Mouse (Mus musculus): ENCODE measurements around the gene Atg3. TPM values are rescaled to one million over a fixed set of nuclear protein-coding genes. Genes with fewer than 3 reads are reported as not detected.

Gene Atg3
- total and polyA plus RNA-seq, 2 experiments from 2014 or later = 27.3 to 54.9 TPM

- H3K4me2 ChIP-seq (ENCODE audit: low read depth) = no peak overlapping the region
- H3K9me3 ChIP-seq (ENCODE audit: low read length) = no peaks in the 10 kb centered on the region
- DNase-seq (no peak), ATAC-seq (no peak)
- 78% methylated on average over 9 of the region's 9 CpGs for WGBS
- no peak overlapping the region for H3K9ac ChIP-seq
- H3K36me3 ChIP-seq (ENCODE audit: insufficient read depth) = no peaks in the 10 kb centered on the region
- H3K4me1 ChIP-seq (ENCODE audit: insufficient read depth) = no peaks in the 10 kb centered on the region
- H3K27ac ChIP-seq (ENCODE audit: low read depth, low read length) = no peak overlapping the region
- no peak for TF ChIP-seq CTCF (IDR thresholded peaks at IDR 0.05; ENCODE audit: low read depth)
- H3K4me3 ChIP-seq (ENCODE audit: low read depth, low read length) = no peak overlapping the region
- H3K27me3 ChIP-seq (ENCODE audit: insufficient read depth, low read length) = no peaks in the 10 kb centered on the region
These were observed 34.1 kb upstream of the Atg3 start for GRCm38 (mm10) chr16:45124230-45125203.

DNA sequence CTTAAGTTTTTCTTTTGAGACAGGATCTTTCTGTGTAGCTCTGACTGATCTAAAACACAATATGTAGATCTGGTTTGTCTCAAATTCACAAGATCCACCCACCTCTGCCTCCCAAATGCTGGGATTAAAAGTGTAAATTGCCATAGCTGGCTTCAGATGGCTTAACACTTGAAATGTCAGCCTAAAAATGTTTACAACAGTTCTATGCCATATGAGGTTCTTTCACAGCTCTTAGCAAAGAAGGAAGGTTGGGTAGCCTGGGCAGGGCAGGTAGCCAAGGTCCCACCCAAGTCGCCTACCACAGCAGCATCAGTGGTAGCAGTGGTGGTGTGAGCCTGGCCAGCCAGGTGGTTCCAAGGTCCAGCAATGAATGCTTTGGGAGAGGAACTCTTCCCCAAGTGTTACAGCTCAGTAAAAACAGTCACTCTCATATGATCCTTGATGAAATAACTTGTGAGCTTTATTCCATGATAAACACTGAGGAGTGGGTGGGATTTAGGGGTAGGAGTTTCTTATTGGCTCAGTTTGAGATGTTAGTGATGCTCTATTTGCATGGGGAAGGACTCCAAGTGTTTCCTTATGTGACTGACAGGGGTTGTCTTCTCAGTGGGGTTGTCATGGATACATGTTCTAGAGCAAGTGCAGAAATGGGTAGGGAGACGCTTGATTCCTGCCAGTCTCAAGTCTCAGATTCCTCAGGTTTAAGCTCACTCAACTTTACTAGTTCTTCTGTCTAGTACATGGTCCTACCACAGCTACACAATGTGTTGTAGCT is 30.5 kb upstream of the Atg3 start:
- 85% methylated on average over 2 of the region's 2 CpGs for WGBS
- Histone ChIP-seq H3K9ac (no peak overlapping the region), H3K4me3 (ENCODE audit: low read depth, low read length) (no peak overlapping the region), H3K4me2 (ENCODE audit: low read depth) (no peak overlapping the region), H3K9me3 (ENCODE audit: low read length) (no peaks in the 10 kb centered on the region), H3K36me3 (ENCODE audit: insufficient read depth) (no peaks in the 10 kb centered on the region), H3K27ac (ENCODE audit: low read depth, low read length) (no peak overlapping the region), H3K4me1 (ENCODE audit: insufficient read depth) (no peaks in the 10 kb centered on the region), H3K27me3 (ENCODE audit: insufficient read depth, low read length) (no peaks in the 10 kb centered on the region)
- no peak for ATAC-seq
- TF ChIP-seq CTCF (IDR thresholded peaks at IDR 0.05; ENCODE audit: low read depth) = no peak
- no peak for DNase-seq

DNA sequence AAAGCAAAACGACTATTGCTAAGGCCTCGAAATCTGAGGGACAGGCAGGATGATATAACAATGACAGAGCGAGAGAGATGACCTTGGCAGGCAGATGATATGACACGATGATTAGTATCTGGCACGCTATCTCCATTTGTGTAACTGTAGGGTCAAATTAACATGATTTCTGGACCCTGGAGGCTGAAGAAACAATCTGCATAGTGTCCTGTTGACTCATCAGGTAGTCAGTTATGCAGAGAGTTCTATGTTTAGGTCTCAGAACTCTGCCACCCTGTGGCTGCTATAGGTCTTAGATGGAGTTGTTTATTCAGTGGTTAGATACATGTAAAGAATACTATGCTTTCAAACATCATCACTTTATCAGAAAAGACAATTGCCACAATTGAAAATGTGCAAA is 16.9 kb upstream of the Atg3 start:
- H3K9me3 ChIP-seq (ENCODE audit: low read length) = no peaks in the 10 kb centered on the region
- DNase-seq = no peak
- 0 out of 2 replicates have a peak, but pooled peaks have one; percentile 15 for TF ChIP-seq CTCF (IDR thresholded peaks at IDR 0.05; ENCODE audit: low read depth)
- H3K36me3 ChIP-seq (ENCODE audit: insufficient read depth) = peaks cover 63% of the 10 kb centered on the region
- H3K4me1 ChIP-seq (ENCODE audit: insufficient read depth) = no peaks in the 10 kb centered on the region
- H3K9ac ChIP-seq = no peak overlapping the region
- H3K4me2 ChIP-seq (ENCODE audit: low read depth) = no peak overlapping the region
- H3K27ac ChIP-seq (ENCODE audit: low read depth, low read length) = no peak overlapping the region
- H3K4me3 ChIP-seq (ENCODE audit: low read depth, low read length) = no peak overlapping the region
- WGBS = 95% methylated on average over 5 of the region's 5 CpGs
- no peak for ATAC-seq
- no peaks in the 10 kb centered on the region for H3K27me3 ChIP-seq (ENCODE audit: insufficient read depth, low read length)

DNA sequence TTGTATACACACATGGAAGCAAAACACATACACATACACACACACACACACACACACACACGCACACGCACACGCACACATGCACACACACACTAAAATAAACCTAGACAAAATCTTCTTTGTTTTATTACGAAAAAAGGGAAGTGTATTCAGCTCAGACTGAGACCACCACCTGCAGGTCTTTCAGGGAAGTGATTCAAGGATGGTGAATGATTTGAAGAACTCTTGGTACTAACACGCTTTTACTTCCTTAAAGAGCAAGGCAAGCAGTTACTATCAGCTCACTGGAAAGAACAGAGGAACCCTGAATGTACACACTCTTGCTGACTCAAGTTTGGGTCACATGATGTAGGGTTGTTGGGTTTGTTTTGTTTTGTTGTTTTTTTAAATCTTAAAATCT is 16.0 kb upstream of the Atg3 start:
- ATAC-seq (no peak), DNase-seq (peak; percentile 16)
- Histone ChIP-seq H3K9ac (no peak overlapping the region), H3K4me1 (ENCODE audit: insufficient read depth) (no peaks in the 10 kb centered on the region), H3K27me3 (ENCODE audit: insufficient read depth, low read length) (no peaks in the 10 kb centered on the region), H3K4me2 (ENCODE audit: low read depth) (no peak overlapping the region), H3K36me3 (ENCODE audit: insufficient read depth) (peaks cover 63% of the 10 kb centered on the region), H3K4me3 (ENCODE audit: low read depth, low read length) (no peak overlapping the region), H3K9me3 (ENCODE audit: low read length) (no peaks in the 10 kb centered on the region), H3K27ac (ENCODE audit: low read depth, low read length) (no peak overlapping the region)
- WGBS = 94% methylated on average over 5 of the region's 5 CpGs
- TF ChIP-seq CTCF (IDR thresholded peaks at IDR 0.05; ENCODE audit: low read depth) = peak; percentile 52

DNA sequence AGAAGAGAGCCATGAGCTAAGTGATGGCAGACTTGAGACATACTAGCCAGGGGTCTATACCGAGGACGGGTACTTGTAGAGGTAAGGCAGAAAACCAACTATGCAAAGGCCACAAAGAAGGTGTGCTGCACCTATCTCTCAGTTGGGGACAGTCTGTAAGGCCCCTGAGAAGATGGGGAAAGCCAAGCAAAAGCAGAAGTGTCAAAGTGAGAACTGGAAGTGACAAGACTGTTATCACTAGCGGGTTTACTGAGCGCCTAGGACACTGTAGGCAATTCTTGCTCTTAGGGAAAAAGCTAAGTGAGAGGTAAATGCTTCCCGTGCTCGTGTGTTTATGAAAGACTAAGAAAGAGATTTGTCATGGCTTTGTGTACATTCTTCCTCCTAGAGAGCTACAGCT is 13.5 kb upstream of the Atg3 start:
- no peak overlapping the region for H3K27ac ChIP-seq (ENCODE audit: low read depth, low read length)
- DNase-seq = no peak

DNA sequence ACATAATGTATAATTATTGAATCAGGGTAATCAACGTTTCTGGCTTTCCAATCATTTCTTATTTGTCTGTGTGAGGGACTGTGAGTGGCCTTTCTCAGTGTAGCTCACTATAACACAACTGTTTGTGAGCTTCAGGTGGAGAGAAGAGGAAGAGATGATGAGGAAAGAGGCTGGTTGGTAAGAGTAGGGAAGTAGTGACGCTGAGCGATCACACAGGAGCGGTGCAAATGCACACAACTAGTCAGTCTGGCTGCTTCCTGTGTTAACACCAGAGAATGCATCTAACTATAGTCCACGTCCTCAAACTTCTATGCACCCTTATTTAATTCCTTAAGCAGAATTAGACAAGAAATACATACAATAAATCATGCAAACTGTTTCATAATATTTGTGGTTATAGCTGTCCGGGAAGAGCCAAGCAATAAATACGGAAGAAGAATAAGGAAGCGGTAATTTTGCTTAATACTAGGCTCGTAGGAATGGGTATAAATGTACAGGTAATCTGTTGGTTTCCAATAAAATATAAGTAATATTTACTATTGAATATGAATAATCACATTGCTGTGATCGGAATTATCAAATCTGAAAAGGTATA is 10.0 kb upstream of the Atg3 start:
- H3K36me3 ChIP-seq (ENCODE audit: insufficient read depth) = peaks cover 51% of the 10 kb centered on the region
- DNase-seq (no peak), ATAC-seq (no peak)
- H3K9me3 ChIP-seq (ENCODE audit: low read length) = no peaks in the 10 kb centered on the region
- WGBS = 97% methylated on average over 10 of the region's 10 CpGs
- no peaks in the 10 kb centered on the region for H3K4me1 ChIP-seq (ENCODE audit: insufficient read depth)
- no peak overlapping the region for H3K4me2 ChIP-seq (ENCODE audit: low read depth)
- TF ChIP-seq CTCF (IDR thresholded peaks at IDR 0.05; ENCODE audit: low read depth) = no peak
- no peak overlapping the region for H3K27ac ChIP-seq (ENCODE audit: low read depth, low read length)
- H3K4me3 ChIP-seq (ENCODE audit: low read depth, low read length) = no peak overlapping the region
- no peaks in the 10 kb centered on the region for H3K27me3 ChIP-seq (ENCODE audit: insufficient read depth, low read length)
- H3K9ac ChIP-seq = no peak overlapping the region

More for the DNA sequence above, 13.5 kb upstream of the Atg3 start:
- Histone ChIP-seq H3K4me3 (ENCODE audit: low read depth, low read length) (no peak overlapping the region), H3K9me3 (ENCODE audit: low read length) (no peaks in the 10 kb centered on the region), H3K9ac (no peak overlapping the region), H3K36me3 (ENCODE audit: insufficient read depth) (peaks cover 61% of the 10 kb centered on the region), H3K4me1 (ENCODE audit: insufficient read depth) (no peaks in the 10 kb centered on the region), H3K27me3 (ENCODE audit: insufficient read depth, low read length) (no peaks in the 10 kb centered on the region), H3K4me2 (ENCODE audit: low read depth) (no peak overlapping the region)
- TF ChIP-seq CTCF (IDR thresholded peaks at IDR 0.05; ENCODE audit: low read depth) = no peak
- WGBS = 90% methylated on average over 6 of the region's 6 CpGs
- no peak for ATAC-seq

All from forebrain, postnatal 0 days (tissue).